Mouse (Mus musculus) bone marrow, adult 2 months (tissue): ENCODE data around the gene Ccdc36.

Experiments used
- CTCF ChIP-seq: fragments of 200-500 bp; IDR thresholded peaks from 2 replicates; pipeline ENCODE4 v1.5.1; 2011; ENCODE audit warnings: low read length, control low read depth; ENCODE audit not compliant: control insufficient read depth, insufficient read depth
- POLR2A ChIP-seq: fragments of 200-500 bp; IDR thresholded peaks from 2 replicates; pipeline ENCODE4 v1.6.1; 2011; ENCODE audit warnings: low read depth, mild to moderate bottlenecking, control low read depth, low read length, borderline replicate concordance; ENCODE audit not compliant: control insufficient read depth

DNA sequence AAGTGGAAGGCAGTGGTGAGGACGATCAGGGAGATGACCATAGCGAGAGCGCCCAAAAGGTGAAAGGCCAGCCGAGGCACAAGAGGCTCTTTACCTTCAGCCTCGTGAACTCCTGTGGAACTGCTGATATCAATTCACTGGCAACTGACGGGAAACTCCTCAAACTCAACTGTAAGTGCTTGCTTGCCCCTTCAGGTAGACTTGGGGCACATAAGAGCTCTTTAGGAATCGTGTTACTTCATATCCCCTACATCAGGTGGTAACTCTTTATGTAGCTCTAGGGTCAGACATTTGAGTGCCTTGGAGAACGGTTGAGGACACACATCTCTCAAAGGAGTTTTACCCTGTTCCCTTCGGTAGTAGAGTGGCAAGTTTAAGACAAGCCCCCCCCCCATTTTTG lies 46.9 kb downstream of the Ccdc36 start:
- TF ChIP-seq CTCF (no peak), POLR2A (no peak)
